Mouse (Mus musculus) large intestine, adult 2 months (tissue): Measurements from ENCODE around the gene Gm14685. TPM values are rescaled to one million over a fixed set of nuclear protein-coding genes. Genes with fewer than 3 reads are reported as not detected.
"Not testable (repeated sequence)": the region's sequence is repeated elsewhere in the genome, so short reads cannot be mapped to it uniquely, and the experiment has no call there.

Source experiments
- DNase-seq: peaks from one replicate; pipeline ENCODE4 v3.0.0-alpha.2; 2012; ENCODE audit warnings: low read depth, low spot score
- WGBS: fragments of 180-500 bp; shearing (Covaris S2); methylation state at CpG from one replicate; pipeline ENCODE4 v1.1.7; 2018; 5-methylcytosine and 5-hydroxymethylcytosine counted together
- polyA plus RNA-seq: library from polyadenylated mRNA; depleted of rRNA; stranded (reverse); fragments of >200 nt; gene quantifications from 2 replicates; pipeline ENCODE4 v1.2.3, GENCODE M21; 2012; rRNA removed

The Gm14685 gene
- polyA plus RNA-seq = 0.05 and 0.10 TPM in 2 replicates

DNA sequence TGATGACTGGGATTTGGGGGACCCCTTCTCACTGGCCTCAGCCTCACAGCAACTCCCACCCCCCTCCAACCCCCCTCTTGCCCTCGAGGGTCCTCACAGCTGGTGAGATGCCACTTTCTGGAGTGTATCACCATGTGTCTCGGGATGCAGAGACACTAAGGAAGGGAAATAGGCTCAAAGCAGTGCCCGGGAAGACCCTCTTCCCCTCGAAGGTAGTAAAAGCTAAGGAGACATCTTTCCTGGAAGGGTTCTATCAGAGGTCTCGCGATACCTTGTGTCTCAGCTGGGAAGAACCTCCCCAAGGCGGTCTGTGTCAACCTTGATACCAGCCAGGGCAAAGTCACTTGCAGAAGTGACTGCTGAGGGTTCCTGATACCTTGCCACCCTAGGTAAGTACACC is at the start of gene Gm14685:
Gene Gm14685 (plus strand): TSS at position 301 of the 400 bp plus-strand sequence.
- WGBS = no CpG with 5 or more reads among the region's 7 CpGs

DNA sequence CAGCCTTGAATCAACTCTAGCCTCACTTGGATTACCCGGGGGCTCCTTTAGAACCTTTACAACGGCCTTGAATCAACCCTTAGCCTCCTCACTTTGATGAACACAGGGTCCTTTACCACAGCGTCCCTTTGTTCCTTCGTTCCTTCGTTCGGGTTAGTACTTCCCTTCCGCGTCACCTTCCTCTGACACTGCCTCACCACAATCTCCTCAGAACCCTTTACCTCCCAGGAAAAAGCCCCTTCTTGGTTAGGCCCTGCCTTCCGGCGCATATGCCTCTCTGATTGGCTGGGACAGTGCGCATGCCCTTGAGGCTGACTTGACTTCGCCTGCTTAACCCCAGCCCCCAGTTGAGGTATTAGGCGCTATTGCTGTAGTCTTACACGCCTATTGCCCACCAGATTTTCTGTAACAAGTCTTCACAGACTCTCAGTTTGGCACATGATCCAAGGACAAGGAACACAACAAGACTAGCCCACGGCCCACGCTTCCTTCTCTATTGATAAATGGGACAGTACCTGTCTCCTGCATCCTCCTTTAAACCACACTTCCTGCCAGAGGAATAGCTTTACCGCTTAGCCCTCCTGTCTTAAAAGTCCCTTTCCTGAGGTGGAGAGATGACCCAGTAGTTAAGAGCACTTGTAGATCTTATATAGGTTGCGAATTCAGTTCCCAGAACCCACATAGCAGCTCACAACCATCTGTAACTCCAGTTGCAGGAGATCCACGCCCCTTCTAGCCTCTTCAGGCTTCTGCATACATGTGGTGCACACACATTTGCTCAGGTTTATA is 34.4 kb upstream of the Gm14685 start, which contains the start of gene Xlr4a:
Gene Xlr4a (minus strand): TSS at position 212 of the 789 bp plus-strand sequence.
- 77% methylated on average over 19 of the region's 19 CpGs for WGBS
- not testable (repeated sequence) for DNase-seq

More for the DNA sequence above, at the start of gene Gm14685:
- not testable (repeated sequence) for DNase-seq

DNA sequence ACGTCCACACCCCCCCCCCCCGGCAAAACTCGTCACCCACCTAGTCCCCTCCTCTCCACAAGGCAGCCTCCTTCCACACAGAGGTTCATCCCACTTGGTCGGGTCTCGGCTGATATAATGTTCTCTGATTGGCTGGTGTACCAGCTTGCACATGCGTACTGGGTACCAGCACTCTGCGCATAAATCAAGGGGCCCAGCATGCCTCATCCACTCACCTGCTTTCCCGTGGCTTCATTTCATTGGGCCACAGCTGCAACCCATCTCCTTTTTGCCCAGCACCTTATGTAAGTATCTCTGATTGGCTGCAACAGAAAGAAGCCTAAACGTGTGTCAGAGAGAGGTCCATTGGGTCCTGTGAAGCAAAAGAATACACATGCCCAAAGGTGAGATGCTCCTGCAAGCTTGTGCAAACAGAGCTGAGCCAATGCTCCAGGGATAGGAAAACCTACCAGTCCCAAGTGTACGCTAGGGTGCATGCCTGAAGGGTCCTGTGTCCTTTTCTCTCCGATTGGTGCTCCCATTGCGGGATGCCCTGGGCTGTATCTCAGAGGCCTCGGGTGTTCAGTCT is 19.8 kb upstream of the Gm14685 start, which contains the start of gene Xlr3a:
Gene Xlr3a (minus strand): TSS at position 155 of the 568 bp plus-strand sequence.
- not testable (repeated sequence) for DNase-seq
- 74% methylated on average over 12 of the region's 13 CpGs for WGBS

DNA sequence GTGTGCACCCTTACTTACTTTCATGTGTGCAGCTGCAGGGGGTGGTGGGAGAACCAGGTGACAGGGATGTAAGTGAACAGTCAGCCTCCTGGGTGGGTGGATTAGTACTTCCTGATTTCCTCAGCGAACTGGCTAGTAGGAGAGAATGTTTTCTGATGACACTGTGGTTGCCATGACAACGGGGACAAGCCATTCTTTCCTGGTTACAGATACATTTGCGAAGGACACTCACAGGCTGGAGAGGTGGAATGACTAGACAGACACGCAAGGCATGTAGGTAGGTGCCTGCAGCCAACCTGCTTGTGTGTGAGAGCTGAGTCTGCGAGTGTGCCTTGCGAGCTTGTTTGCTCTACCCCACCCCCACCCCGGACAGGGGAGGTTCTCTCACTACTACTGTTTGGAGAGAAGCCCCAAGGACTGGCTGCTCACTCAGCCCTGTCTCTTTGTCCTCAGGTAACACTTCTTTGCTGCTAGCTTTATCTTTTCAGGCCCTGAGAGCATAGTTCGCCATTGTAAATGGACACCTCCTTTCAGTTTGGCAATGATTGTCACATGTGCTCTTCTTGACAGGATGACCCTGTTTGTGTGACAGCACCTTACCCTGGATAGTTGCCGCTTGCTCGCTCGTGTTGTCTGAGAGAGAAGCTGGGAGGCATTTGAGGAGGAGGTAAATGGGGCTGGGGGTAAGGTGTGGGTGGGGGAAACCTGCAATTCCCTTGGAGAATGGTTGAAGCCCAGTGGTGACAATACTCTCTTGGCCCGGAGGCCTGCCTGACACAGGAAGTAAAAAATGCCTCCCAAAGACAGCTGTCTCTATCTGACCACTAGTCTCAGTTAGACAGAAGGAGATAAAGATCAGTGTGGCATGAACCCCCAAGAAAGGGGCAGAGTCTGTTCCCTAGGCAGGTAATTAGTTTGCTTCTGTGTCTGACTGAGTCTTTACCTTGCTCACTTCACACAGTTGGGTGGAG is 6.3 kb downstream of the Gm14685 start:
- DNase-seq = not testable (repeated sequence)
- WGBS = no CpG with 5 or more reads among the region's 12 CpGs

DNA sequence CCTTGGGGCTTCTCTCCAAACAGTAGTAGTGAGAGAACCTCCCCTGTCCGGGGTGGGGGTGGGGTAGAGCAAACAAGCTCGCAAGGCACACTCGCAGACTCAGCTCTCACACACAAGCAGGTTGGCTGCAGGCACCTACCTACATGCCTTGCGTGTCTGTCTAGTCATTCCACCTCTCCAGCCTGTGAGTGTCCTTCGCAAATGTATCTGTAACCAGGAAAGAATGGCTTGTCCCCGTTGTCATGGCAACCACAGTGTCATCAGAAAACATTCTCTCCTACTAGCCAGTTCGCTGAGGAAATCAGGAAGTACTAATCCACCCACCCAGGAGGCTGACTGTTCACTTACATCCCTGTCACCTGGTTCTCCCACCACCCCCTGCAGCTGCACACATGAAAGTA is 26.4 kb downstream of the Gm14685 start:
- not testable (repeated sequence) for DNase-seq
- WGBS = no CpG with 5 or more reads among the region's 7 CpGs

DNA sequence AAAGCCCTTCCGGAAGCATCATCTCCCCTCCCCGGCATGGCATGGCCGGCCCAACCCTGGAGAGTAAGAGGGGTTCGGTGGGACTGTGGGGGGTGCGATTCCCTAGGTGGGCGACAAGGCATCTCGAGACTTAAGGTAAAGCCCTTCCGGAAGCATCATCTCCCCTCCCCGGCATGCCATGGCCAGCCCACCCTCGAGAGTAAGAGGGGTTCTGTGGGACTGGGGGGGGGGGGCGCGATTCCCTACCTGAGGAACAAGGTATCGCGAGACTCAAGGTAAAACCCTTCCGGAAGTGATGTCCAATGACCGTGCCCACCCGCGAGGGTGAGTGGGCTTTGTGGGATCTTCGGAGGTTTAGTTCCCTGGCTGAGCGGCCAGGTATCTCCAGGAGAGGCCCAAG is 31.6 kb downstream of the Gm14685 start, which contains the start of gene Xlr5b:
Gene Xlr5b (plus strand): TSS at position 301 of the 400 bp plus-strand sequence.
- DNase-seq = not testable (repeated sequence)

DNA sequence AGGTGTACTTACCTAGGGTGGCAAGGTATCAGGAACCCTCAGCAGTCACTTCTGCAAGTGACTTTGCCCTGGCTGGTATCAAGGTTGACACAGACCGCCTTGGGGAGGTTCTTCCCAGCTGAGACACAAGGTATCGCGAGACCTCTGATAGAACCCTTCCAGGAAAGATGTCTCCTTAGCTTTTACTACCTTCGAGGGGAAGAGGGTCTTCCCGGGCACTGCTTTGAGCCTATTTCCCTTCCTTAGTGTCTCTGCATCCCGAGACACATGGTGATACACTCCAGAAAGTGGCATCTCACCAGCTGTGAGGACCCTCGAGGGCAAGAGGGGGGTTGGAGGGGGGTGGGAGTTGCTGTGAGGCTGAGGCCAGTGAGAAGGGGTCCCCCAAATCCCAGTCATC is 32.5 kb downstream of the Gm14685 start, which contains the start of gene DXBay18:
Gene DXBay18 (minus strand): TSS at position 101 of the 400 bp plus-strand sequence.
- not testable (repeated sequence) for DNase-seq
- no CpG with 5 or more reads among the region's 7 CpGs for WGBS

More for the DNA sequence above, 31.6 kb downstream of the Gm14685 start, which contains the start of gene Xlr5b:
- WGBS = no CpG with 5 or more reads among the region's 20 CpGs

DNA sequence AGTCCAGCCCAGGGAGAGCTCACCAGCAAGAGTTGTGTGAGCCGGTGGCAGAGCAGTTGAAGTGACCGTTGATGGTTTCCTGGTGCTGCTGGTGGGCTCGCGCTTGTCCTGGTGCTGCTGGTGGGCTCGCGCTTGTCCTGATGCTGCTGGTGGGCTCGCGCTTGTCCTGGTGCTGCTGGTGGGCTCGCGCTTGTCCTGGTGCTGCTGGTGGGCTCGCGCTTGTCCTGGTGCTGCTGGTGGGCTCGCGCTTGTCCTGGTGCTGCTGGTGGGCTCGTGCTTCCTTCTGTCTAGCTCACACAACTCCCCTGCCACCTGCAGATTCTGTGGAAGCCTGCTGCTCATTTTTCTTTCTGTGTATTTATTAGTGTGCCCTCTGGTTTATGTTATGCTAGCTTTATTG is 60.0 kb downstream of the Gm14685 start, which contains the start of gene Spin2d:
Gene Spin2d (minus strand): TSS at position 101 of the 400 bp plus-strand sequence.
- not testable (repeated sequence) for DNase-seq
- 51% methylated on average over 6 of the region's 15 CpGs for WGBS

Other genes with a start within 250 kb of the Gm14685 start
- gene Cetn2, start 198.6 kb upstream of the Gm14685 start, polyA plus RNA-seq = 4.8 and 5.9 TPM in 2 replicates
- gene Nsdhl, start 198.5 kb upstream of the Gm14685 start, polyA plus RNA-seq = 20.4 and 26.2 TPM in 2 replicates
- gene Zfp185, start 129.7 kb upstream of the Gm14685 start, polyA plus RNA-seq = 0.32 and 0.36 TPM in 2 replicates
- gene Pnma5, start 79.9 kb upstream of the Gm14685 start, polyA plus RNA-seq = not detected in 2 replicates
- gene Pnma3, start 52.3 kb upstream of the Gm14685 start, polyA plus RNA-seq = 0.04 and 0.10 TPM in 2 replicates
- gene Xlr4a, start 34.6 kb upstream of the Gm14685 start, polyA plus RNA-seq = 0.32 TPM in 2 replicates
- gene Xlr3a, start 20.0 kb upstream of the Gm14685 start, polyA plus RNA-seq = 0.55 and 0.92 TPM in 2 replicates
- 0.07 TPM in 1 of 2 replicates, not detected in the other for gene Xlr5b, start 31.7 kb downstream of the Gm14685 start, polyA plus RNA-seq
- gene DXBay18, start 32.4 kb downstream of the Gm14685 start, polyA plus RNA-seq = not detected in 2 replicates
- gene Spin2d, start 59.9 kb downstream of the Gm14685 start, polyA plus RNA-seq = not detected in 2 replicates
- gene Xlr3b, start 75.2 kb downstream of the Gm14685 start, polyA plus RNA-seq = 0.22 TPM in 1 of 2 replicates, not detected in the other
- gene Xlr4b, start 97.3 kb downstream of the Gm14685 start, polyA plus RNA-seq = 0.47 and 0.99 TPM in 2 replicates
- gene F8a, start 111.2 kb downstream of the Gm14685 start, polyA plus RNA-seq = 7.2 and 7.7 TPM in 2 replicates
- 0.41 and 0.74 TPM in 2 replicates for gene Xlr4c, start 126.1 kb downstream of the Gm14685 start, polyA plus RNA-seq
- gene Xlr3c, start 148.3 kb downstream of the Gm14685 start, polyA plus RNA-seq = not detected in 2 replicates
- gene Xlr5a, start 175.9 kb downstream of the Gm14685 start, polyA plus RNA-seq = not detected in 2 replicates
- not detected in 2 replicates for gene Xlr5c, start 175.9 kb downstream of the Gm14685 start, polyA plus RNA-seq
- not detected in 2 replicates for gene Gm45015, start 219.8 kb downstream of the Gm14685 start, polyA plus RNA-seq
- gene Zfp275, start 225.6 kb downstream of the Gm14685 start, polyA plus RNA-seq = 3.0 and 4.7 TPM in 2 replicates